Comparison of ENCODE assay signal across 18 mouse cellular contexts in the genomic region with DNA sequence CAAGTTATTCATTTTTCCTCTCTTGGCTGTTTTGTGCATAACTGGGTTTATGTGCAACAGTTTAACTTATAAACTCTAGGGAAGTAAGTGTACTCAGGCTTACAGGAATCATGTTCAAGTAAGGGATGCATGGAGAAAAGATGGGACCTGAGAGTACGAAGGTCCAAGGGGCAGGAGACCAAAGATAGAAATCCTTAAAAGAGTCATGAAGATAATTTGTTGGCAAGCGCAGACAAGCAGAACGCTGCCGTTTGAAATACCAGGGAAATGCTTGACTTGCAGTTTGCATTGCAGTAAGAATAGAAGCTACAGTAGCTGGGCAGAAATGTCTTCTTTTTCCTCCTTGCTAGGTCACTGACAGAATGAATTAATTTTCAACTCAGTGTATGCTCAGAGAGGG.
"Had no signal": no experiment of that assay in that cellular context is flagged by ENCODE, and none has a peak within 500 bp of the region (broad histone marks: within the 10 kb centered on the region; RNA-seq: fewer than 3 reads in every experiment).

No protein-coding gene starts in this region.

- H3K4me1 ChIP-seq: midbrain, embryonic 10.5 days; midbrain, embryonic 12.5 days; neural tube, embryonic 13.5 days; neural tube, embryonic 15.5 days had no signal

- ATAC-seq: midbrain, embryonic 16.5 days had no signal

- H3K9ac ChIP-seq: lung, embryonic 14.5 days; midbrain, embryonic 12.5 days; neural tube, embryonic 13.5 days; neural tube, embryonic 15.5 days had no signal

- H3K27ac ChIP-seq: midbrain, embryonic 10.5 days; midbrain, embryonic 12.5 days; neural tube, embryonic 13.5 days; neural tube, embryonic 15.5 days had no signal

- H3K36me3 ChIP-seq: midbrain, embryonic 10.5 days; midbrain, embryonic 12.5 days; neural tube, embryonic 13.5 days; neural tube, embryonic 15.5 days had no signal

- H3K9me3 ChIP-seq: midbrain, embryonic 10.5 days; midbrain, embryonic 12.5 days; neural tube, embryonic 13.5 days; neural tube, embryonic 15.5 days had no signal

- H3K4me2 ChIP-seq: lung, embryonic 14.5 days; midbrain, embryonic 12.5 days; neural tube, embryonic 13.5 days; neural tube, embryonic 15.5 days had no signal

- H3K27me3 ChIP-seq: midbrain, embryonic 12.5 days; neural tube, embryonic 13.5 days; neural tube, embryonic 15.5 days had no signal

- DNase-seq: lung, embryonic 14.5 days; lung, postnatal 10 days; lung, postnatal 4 days; midbrain, embryonic 14.5 days; retina, postnatal 1 day; right cerebral cortex, adult 18-20 months; right cerebral cortex, postnatal 25 days; right cerebral cortex, postnatal 4 days; spleen, adult 18-20 months; thymus, adult 18-20 months; thymus, postnatal 14 days; thymus, postnatal 36 days had no signal

- H3K4me3 ChIP-seq: midbrain, embryonic 10.5 days; midbrain, embryonic 12.5 days; myocyte; neural tube, embryonic 13.5 days; neural tube, embryonic 15.5 days had no signal
